Comparison of ENCODE assay signal across 9 mouse cellular contexts in genomic region chr9:44510872-44511601, GRCm38 (mm10). TPM values are rescaled to one million over a fixed set of nuclear protein-coding genes. Genes with fewer than 3 reads are reported as not detected.
DNase-seq lines count a peak whose midpoint lies in the region; ATAC-seq and TF ChIP-seq lines count a peak whose summit lies in the region.
"Had no signal": no experiment of that assay in that cellular context is flagged by ENCODE, and none has a peak within 500 bp of the region (broad histone marks: within the 10 kb centered on the region; RNA-seq: fewer than 3 reads in every experiment).

No protein-coding gene starts in this region.

- no peak overlapping the region for H3K4me3 ChIP-seq in lung, embryonic 14.5 days (ENCODE audit: low read depth, low read length)

- H3K9me3 ChIP-seq in lung, embryonic 14.5 days (ENCODE audit: low read depth, low read length): no peaks in the 10 kb centered on the region

- H3K27me3 ChIP-seq in lung, embryonic 14.5 days (ENCODE audit: insufficient read depth, low read length): no peaks in the 10 kb centered on the region

- no peak overlapping the region for H3K9ac ChIP-seq in lung, embryonic 14.5 days

- intact Hi-C loops in left cerebral cortex, postnatal 4 days (cut with DNase I): loop anchor here (5.0 kb wide), 1 partner anchor 86 kb away; no protein-coding TSS in a partner anchor
- intact Hi-C loops in heart, postnatal 25 days (cut with DNase I): loop anchor here (5.0 kb wide), 2 partner anchors 34 to 96 kb away; no protein-coding TSS in a partner anchor

- TF ChIP-seq CTCF in lung, embryonic 14.5 days (IDR thresholded peaks at IDR 0.05; ENCODE audit: low read depth): no peak

- peaks cover 20% of the 10 kb centered on the region; the same call in 1 of the 2 replicates for H3K4me1 ChIP-seq in lung, embryonic 14.5 days (ENCODE audit: insufficient read depth)

- peak; percentile 30 for ATAC-seq in activated CD4-positive, CD25-positive, alpha-beta regulatory T cell, adult 4 months
- ATAC-seq in lung, embryonic 14.5 days (ENCODE audit: insufficient read depth): peak; percentile 16; the same call in 1 of the 2 replicates

- peaks cover 35% of the 10 kb centered on the region for H3K36me3 ChIP-seq in lung, embryonic 14.5 days (ENCODE audit: insufficient read depth)

- no peak overlapping the region for H3K4me2 ChIP-seq in lung, embryonic 14.5 days

- 47% methylated on average over 5 of the region's 5 CpGs for WGBS in lung, embryonic 14.5 days

- DNase-seq in left cerebral cortex, postnatal 4 days: peak; percentile 80
- no peak for DNase-seq in left cerebral cortex, adult 18-20 months (ENCODE audit: low spot score in 2 of 2)
- DNase-seq in cerebellum, postnatal 25 days: peak; percentile 77
- peak; percentile 66 for DNase-seq in heart, postnatal 25 days (ENCODE audit: low spot score)
- peak; percentile 24 for DNase-seq in lung, embryonic 14.5 days
- DNase-seq in thymus, postnatal 4 days: peak; percentile 71
- no peak for DNase-seq in layer of hippocampus, adult 8-10 months (ENCODE audit: low spot score in 2 of 2)

- 0 out of 2 replicates have a peak overlapping the region, but pooled peaks have one; percentile 33 for H3K27ac ChIP-seq in lung, embryonic 14.5 days (ENCODE audit: low read depth)

RNA-seq across cellular contexts. Expression of gene Bcl9l, which starts 28.4 kb away (rescaled TPM):
- total RNA-seq in left cerebral cortex, postnatal 4 days (2021): 100 to 1,000 TPM; 109 to 113 TPM
- 10 to 100 TPM; 59.1 to 62.5 TPM for total RNA-seq in left cerebral cortex, adult 18-20 months (2021)
- 10 to 100 TPM; 13.2 to 15.2 TPM for polyA plus RNA-seq in activated CD4-positive, CD25-positive, alpha-beta regulatory T cell, adult 4 months (2017; shearing (Covaris generic))
- total RNA-seq in heart, postnatal 25 days (2021): 10 to 100 TPM; 44.9 to 57.6 TPM
- polyA plus RNA-seq in lung, embryonic 14.5 days (2014; fragmentation: Nextera tagmentation; extraction: Ambion mirVana): 16.3 and 17.3 TPM in 2 replicates
- total RNA-seq in layer of hippocampus, adult 8-10 months (2022): 10 to 100 TPM; 61.8 to 68.3 (median 64.9) TPM

RNA-seq across cellular contexts. Expression of gene Cxcr5, which starts 50.6 kb away (rescaled TPM):
- total RNA-seq in left cerebral cortex, postnatal 4 days (2021): not detected
- not detected for total RNA-seq in left cerebral cortex, adult 18-20 months (2021)
- 10 to 100 TPM; 49.2 to 80.2 TPM for polyA plus RNA-seq in activated CD4-positive, CD25-positive, alpha-beta regulatory T cell, adult 4 months (2017; shearing (Covaris generic))
- under 1 TPM; 0.10 to 0.31 TPM for total RNA-seq in heart, postnatal 25 days (2021)
- not detected in 2 replicates for polyA plus RNA-seq in lung, embryonic 14.5 days (2014; fragmentation: Nextera tagmentation; extraction: Ambion mirVana)
- total RNA-seq in layer of hippocampus, adult 8-10 months (2022): not detected

RNA-seq across cellular contexts. Expression of gene Upk2, which starts 56.3 kb away (rescaled TPM):
- total RNA-seq in left cerebral cortex, postnatal 4 days (2021): not detected
- total RNA-seq in left cerebral cortex, adult 18-20 months (2021): not detected
- polyA plus RNA-seq in activated CD4-positive, CD25-positive, alpha-beta regulatory T cell, adult 4 months (2017; shearing (Covaris generic)): not detected
- total RNA-seq in heart, postnatal 25 days (2021): not detected
- 0.39 and 0.53 TPM in 2 replicates for polyA plus RNA-seq in lung, embryonic 14.5 days (2014; fragmentation: Nextera tagmentation; extraction: Ambion mirVana)
- total RNA-seq in layer of hippocampus, adult 8-10 months (2022): not detected
- total RNA-seq: hematopoietic stem cell, adult 5-6 weeks had no signal

Comparison
In these comparisons a context has a peak if more than half of its experiments do, and no peak if none do; other contexts are left out.
1. DNase-seq: peak in left cerebral cortex, postnatal 4 days (single experiment), cerebellum, postnatal 25 days (2 of 2), heart, postnatal 25 days (single experiment), lung, embryonic 14.5 days (single experiment) and thymus, postnatal 4 days (single experiment); none in left cerebral cortex, adult 18-20 months (0 of 2) and layer of hippocampus, adult 8-10 months (0 of 2).